Mouse (Mus musculus) midbrain, embryonic 13.5 days (tissue): ENCODE results near the gene Chrm1. TPM values are rescaled to one million over a fixed set of nuclear protein-coding genes. Genes with fewer than 3 reads are reported as not detected.

Source experiments
- ATAC-seq: fragments of 200-750 bp; cut with Nextera tagmentation; 2 replicates; pipeline ENCODE4 v1.8.0; 2017; ENCODE audit warnings: mild to moderate bottlenecking, moderate TSS enrichment, moderate library complexity
- H3K27ac ChIP-seq: fragments of 300-500 bp; sonication (generic); 2 replicates; pipeline ENCODE4 v1.5.1; 2015; ENCODE audit warnings: inconsistent platforms, mild to moderate bottlenecking, moderate library complexity
- H3K27me3 ChIP-seq: fragments of 300-500 bp; sonication (generic); 2 replicates; pipeline ENCODE4 v1.6.1; 2015; ENCODE audit warnings: mild to moderate bottlenecking, inconsistent platforms
- H3K36me3 ChIP-seq: fragments of 300-500 bp; sonication (generic); 2 replicates; pipeline ENCODE4 v1.6.1; 2015; ENCODE audit warnings: mild to moderate bottlenecking, inconsistent platforms
- H3K4me1 ChIP-seq: fragments of 300-500 bp; sonication (generic); replicated peaks from 2 replicates; pipeline ENCODE4 v1.6.1; 2015; ENCODE audit warnings: inconsistent platforms
- H3K4me2 ChIP-seq: fragments of 300-500 bp; sonication (generic); replicated peaks from 2 replicates; pipeline ENCODE4 v1.6.1; 2015; ENCODE audit warnings: moderate library complexity, mild to moderate bottlenecking, inconsistent platforms
- H3K4me3 ChIP-seq: fragments of 300-500 bp; sonication (generic); replicated peaks from 2 replicates; pipeline ENCODE4 v1.5.1; 2015; ENCODE audit warnings: mild to moderate bottlenecking, inconsistent platforms
- H3K9ac ChIP-seq: fragments of 300-500 bp; sonication (generic); replicated peaks from 2 replicates; pipeline ENCODE4 v1.6.1; 2015; ENCODE audit warnings: mild to moderate bottlenecking, inconsistent platforms
- H3K9me3 ChIP-seq: fragments of 300-500 bp; sonication (generic); 2 replicates; pipeline ENCODE4 v1.6.1; 2016; ENCODE audit warnings: mild to moderate bottlenecking, inconsistent platforms
- WGBS: fragments of 180-500 bp; shearing (Covaris S2); methylation state at CpG from one replicate; pipeline ENCODE4 v1.1.7; 2015; 5-methylcytosine and 5-hydroxymethylcytosine counted together
- polyA plus RNA-seq: library from polyadenylated mRNA; unstranded; fragments of >200 nt; fragmentation: Nextera tagmentation; extraction: Ambion mirVana; gene quantifications from 2 replicates; pipeline ENCODE4 v1.2.1, GENCODE M21; 2015

Gene Chrm1
- 0.31 and 0.58 TPM in 2 replicates for polyA plus RNA-seq

DNA sequence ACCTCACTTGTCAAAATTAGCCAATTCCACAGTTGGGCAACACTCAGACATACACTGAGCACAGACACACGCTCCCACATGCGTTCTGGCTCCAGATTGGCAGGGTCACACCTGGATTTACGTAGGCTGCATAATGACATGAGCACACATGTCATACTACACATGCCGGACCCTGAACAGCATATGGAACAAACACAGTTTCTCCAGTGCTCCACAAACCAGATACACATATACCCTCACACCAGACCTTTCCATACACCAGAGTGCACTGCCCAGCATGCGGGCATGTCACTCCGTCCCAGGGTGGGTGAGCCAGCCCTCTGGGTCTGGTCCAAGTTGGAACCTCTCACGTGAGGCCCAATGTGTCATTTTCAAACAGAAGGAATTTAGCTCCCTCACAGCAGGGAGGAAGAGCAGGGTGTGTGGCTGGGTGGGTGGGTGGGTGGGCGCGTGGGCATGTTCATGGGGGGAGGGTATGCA, at the start of gene Chrm1:
TSS of gene Chrm1 (plus strand) at position 430 of the 480 bp plus-strand sequence.
- Histone ChIP-seq H3K27me3 (peaks cover 44% of the 10 kb centered on the region), H3K9me3 (no peaks in the 10 kb centered on the region), H3K4me2 (peak within 1 kb of the TSS; percentile 86), H3K4me3 (peak within 1 kb of the TSS; percentile 48; the same call in 1 of the 2 replicates), H3K9ac (no peak within 1 kb of the TSS), H3K36me3 (no peaks in the 10 kb centered on the region), H3K27ac (no peak within 1 kb of the TSS), H3K4me1 (peaks cover 13% of the 10 kb centered on the region)
- 81% methylated on average over 9 of the region's 9 CpGs for WGBS
- no peak for ATAC-seq

DNA sequence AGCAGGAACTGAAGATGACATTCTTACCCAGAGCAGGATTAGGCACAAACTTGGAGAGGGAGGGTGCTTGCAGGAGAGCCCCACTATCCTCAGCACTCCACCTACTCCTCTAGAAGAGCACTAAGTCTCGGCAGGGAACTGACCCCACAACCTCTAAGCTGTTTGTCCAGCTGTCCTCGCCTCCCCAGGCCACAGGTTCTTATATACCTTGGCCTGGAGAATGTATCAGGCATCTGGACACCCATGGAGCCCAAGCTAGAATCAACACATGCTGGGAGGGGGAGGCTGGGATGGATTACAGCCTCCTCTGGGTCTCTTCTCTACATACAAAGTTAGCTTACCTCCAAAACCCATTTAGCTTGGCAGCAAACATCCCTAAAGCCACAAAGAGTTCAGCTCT, 49.2 kb upstream of the Chrm1 start:
- no peak overlapping the region for H3K4me2 ChIP-seq
- H3K9me3 ChIP-seq, result no peaks in the 10 kb centered on the region
- H3K4me1 ChIP-seq, result no peaks in the 10 kb centered on the region
- 55% methylated on average over 2 of the region's 2 CpGs for WGBS
- H3K27ac ChIP-seq, result no peak overlapping the region
- no peaks in the 10 kb centered on the region for H3K36me3 ChIP-seq
- H3K4me3 ChIP-seq, result no peak overlapping the region
- H3K9ac ChIP-seq, result no peak overlapping the region
- ATAC-seq, result no peak
- H3K27me3 ChIP-seq, result no peaks in the 10 kb centered on the region

DNA sequence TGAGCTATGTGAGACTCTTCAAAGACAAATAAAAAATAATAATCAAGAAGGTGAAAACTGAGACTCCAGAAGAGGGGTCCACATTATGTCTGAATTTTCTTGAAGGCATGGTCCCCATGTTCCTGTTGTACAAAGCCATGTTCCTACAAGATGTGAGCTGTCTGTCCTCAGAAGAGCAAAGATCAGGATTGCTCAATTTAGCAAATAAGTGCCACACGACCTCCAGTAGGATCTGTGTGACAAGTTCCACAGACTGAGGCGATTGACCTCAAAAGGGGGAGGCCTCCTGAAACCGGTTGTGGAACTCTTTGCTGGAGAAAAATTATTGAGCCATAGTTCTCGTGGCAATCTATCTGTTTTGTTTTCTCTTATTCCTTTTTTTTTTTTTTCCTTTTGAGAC, 47.3 kb upstream of the Chrm1 start:
- no peak overlapping the region for H3K27ac ChIP-seq
- no peak overlapping the region for H3K4me3 ChIP-seq
- no peak overlapping the region for H3K9ac ChIP-seq
- ATAC-seq, result no peak
- 76% methylated on average over 4 of the region's 4 CpGs for WGBS
- H3K27me3 ChIP-seq, result no peaks in the 10 kb centered on the region
- H3K4me1 ChIP-seq, result no peaks in the 10 kb centered on the region
- H3K9me3 ChIP-seq, result no peaks in the 10 kb centered on the region
- no peak overlapping the region for H3K4me2 ChIP-seq
- H3K36me3 ChIP-seq, result no peaks in the 10 kb centered on the region

DNA sequence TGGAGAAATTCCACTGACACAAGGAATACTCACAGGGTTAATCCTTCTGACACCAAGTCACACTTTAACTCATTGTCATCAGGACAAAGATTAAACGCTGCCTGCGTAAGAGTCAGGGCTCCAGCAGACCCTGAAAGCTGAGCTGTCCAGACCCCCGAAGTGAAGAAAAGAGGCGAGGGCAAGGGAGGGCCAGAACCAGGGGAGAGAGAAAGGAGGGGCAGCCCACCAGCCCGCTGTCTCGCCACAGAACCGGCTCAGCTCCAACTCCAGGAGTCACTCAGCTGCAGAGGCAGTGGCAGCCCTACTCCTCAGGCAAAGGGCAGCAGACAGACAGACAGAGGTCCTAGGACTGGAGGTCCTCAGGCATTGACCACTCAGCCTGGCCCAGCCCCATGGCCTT, 45.7 kb upstream of the Chrm1 start, which contains the start of gene Slc22a6:
TSS of gene Slc22a6 (plus strand) at position 136 of the 400 bp plus-strand sequence.
- Histone ChIP-seq H3K36me3 (no peaks in the 10 kb centered on the region), H3K9ac (no peak within 1 kb of the TSS), H3K9me3 (no peaks in the 10 kb centered on the region), H3K4me1 (no peaks in the 10 kb centered on the region), H3K27ac (no peak within 1 kb of the TSS), H3K4me2 (no peak within 1 kb of the TSS), H3K4me3 (no peak within 1 kb of the TSS), H3K27me3 (no peaks in the 10 kb centered on the region)
- 3% methylated on average over 7 of the region's 7 CpGs for WGBS
- ATAC-seq, result no peak

DNA sequence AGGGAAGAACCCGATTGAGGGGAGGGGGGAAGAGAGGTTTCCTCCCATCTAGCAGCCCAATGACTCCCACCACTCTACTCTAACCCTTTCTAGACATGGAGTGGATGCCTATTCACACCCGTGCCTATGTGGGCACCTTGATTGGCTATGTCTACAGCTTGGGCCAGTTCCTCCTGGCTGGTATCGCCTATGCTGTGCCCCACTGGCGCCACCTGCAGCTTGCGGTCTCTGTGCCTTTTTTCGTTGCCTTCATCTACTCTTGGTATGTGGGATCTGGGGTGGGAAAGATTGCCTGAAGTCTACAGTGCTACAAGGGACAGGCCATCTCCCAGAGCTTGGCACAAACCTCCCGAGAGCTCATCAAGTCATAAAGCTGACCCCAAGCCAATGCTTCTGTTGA, 42.5 kb upstream of the Chrm1 start:
- H3K4me2 ChIP-seq, result no peak overlapping the region
- no peak for ATAC-seq

DNA sequence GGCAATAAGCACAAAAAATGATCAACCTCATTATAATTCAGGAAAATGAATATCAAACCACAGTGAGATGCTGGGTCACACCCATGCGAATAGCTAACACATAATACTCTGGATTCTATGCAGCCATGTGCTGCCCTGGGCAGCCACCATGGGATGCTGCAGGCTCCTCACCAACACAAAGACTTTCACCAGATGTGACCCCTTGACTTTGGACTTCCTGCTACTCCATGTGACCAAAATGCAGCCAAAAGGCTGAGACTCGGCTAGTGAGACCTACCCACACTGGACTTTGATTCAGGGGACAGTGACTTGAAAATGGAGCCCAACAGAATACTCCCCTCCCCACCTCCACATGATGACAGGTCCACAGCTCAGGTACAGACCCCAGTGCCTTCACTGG, 33.3 kb upstream of the Chrm1 start:
- Histone ChIP-seq H3K9me3 (no peaks in the 10 kb centered on the region), H3K4me1 (no peaks in the 10 kb centered on the region), H3K27ac (no peak overlapping the region), H3K27me3 (no peaks in the 10 kb centered on the region), H3K4me2 (no peak overlapping the region), H3K36me3 (no peaks in the 10 kb centered on the region), H3K9ac (no peak overlapping the region), H3K4me3 (no peak overlapping the region)
- ATAC-seq, result no peak
- WGBS, result 87% methylated on average over 2 of the region's 2 CpGs

More for the DNA sequence above, 42.5 kb upstream of the Chrm1 start:
- Histone ChIP-seq H3K4me1 (no peaks in the 10 kb centered on the region), H3K9ac (no peak overlapping the region), H3K27ac (no peak overlapping the region), H3K9me3 (no peaks in the 10 kb centered on the region), H3K4me3 (no peak overlapping the region), H3K27me3 (no peaks in the 10 kb centered on the region), H3K36me3 (no peaks in the 10 kb centered on the region)
- 90% methylated on average over 7 of the region's 7 CpGs for WGBS

DNA sequence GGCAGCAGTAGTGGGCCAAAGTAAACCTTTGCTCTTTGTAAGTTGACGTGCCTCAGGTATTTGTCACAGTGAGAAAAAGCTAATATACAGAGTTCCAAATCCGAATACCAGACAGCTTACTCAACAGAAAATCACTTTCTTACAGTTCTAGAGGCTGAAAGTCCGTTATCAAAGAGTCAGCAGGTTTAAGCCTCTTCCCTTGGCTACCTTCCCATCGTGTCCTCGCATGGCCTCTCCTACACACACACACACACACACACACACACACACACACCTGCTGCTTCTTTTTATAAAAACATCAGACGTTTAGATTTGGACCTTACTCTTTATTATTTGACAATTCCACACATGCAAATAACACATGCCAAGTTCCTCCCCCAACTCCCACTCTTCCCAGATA, 32.8 kb upstream of the Chrm1 start:
- Histone ChIP-seq H3K4me2 (no peak overlapping the region), H3K4me1 (no peaks in the 10 kb centered on the region), H3K4me3 (no peak overlapping the region), H3K9ac (no peak overlapping the region), H3K9me3 (no peaks in the 10 kb centered on the region), H3K27me3 (no peaks in the 10 kb centered on the region), H3K27ac (no peak overlapping the region), H3K36me3 (no peaks in the 10 kb centered on the region)
- WGBS, result 85% methylated on average over 6 of the region's 6 CpGs
- ATAC-seq, result no peak

DNA sequence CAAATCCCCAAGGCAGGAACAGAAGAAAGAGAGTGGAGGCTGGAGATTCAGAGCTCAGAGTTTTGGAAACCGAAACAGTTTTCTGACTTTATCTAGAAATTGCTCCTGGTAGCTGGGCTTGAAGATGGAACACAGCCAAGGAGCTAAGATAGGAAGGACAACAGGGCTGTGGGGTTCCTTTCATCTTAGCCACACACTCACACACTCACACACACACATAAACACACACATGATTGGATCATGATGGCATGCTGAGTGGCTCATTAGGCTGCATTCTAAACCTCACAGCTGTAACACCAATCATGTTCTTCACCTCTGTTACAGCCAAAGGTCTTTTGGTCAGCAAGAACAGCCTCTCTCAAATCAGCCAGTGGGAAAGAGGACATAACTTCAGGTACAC, 31.6 kb upstream of the Chrm1 start:
- Histone ChIP-seq H3K9me3 (no peaks in the 10 kb centered on the region), H3K4me1 (no peaks in the 10 kb centered on the region), H3K9ac (no peak overlapping the region), H3K27ac (no peak overlapping the region), H3K4me2 (no peak overlapping the region), H3K4me3 (no peak overlapping the region), H3K36me3 (no peaks in the 10 kb centered on the region), H3K27me3 (no peaks in the 10 kb centered on the region)
- WGBS, result 85% methylated on average over 1 of the region's 1 CpGs
- no peak for ATAC-seq

DNA sequence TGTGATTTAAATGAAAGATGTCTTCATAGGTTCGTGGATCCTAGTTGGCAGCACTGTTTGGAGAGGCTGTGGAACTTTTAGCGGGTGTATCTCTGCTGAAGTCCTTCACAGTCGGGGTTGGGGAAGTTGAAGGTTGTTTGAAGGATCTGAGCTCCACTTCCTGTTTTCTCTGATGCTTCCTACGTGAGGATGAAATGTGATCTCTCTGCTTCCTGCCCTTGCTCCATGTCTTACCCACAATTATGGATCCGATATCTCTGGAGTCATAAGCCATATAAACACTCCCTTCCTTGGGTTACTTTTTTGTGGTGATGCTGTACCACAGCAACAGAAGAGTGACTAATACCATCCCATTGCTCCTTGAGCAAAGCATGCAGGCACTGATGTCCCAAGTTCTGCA, 21.5 kb upstream of the Chrm1 start:
- Histone ChIP-seq H3K27ac (no peak overlapping the region), H3K4me3 (no peak overlapping the region), H3K9ac (no peak overlapping the region), H3K4me1 (no peaks in the 10 kb centered on the region), H3K36me3 (no peaks in the 10 kb centered on the region), H3K4me2 (no peak overlapping the region), H3K27me3 (no peaks in the 10 kb centered on the region), H3K9me3 (no peaks in the 10 kb centered on the region)
- no peak for ATAC-seq
- WGBS, result 77% methylated on average over 5 of the region's 5 CpGs

DNA sequence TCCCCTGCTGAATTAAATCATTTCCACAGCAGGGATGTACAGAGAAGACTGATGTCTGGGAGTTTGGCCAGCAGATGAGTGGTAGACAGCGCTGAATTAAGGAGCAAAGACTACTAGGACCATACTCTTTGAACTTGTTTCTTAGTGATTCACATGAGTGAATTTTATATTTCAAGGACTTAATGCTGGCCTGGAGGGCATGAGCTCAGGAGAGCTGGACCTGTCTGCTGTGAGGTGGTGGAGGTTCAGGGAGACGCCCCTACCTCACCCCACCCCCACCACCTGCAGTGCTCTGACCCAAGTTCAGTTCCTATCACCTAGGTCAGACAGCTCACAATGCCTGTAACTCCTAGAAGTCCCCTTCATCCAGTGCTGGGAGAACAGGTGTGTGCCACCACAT, 17.2 kb upstream of the Chrm1 start:
- 81% methylated on average over 2 of the region's 2 CpGs for WGBS
- H3K4me2 ChIP-seq, result no peak overlapping the region
- H3K36me3 ChIP-seq, result no peaks in the 10 kb centered on the region
- no peak overlapping the region for H3K27ac ChIP-seq
- no peak for ATAC-seq
- H3K4me1 ChIP-seq, result no peaks in the 10 kb centered on the region
- no peaks in the 10 kb centered on the region for H3K9me3 ChIP-seq
- H3K27me3 ChIP-seq, result no peaks in the 10 kb centered on the region
- H3K4me3 ChIP-seq, result no peak overlapping the region
- no peak overlapping the region for H3K9ac ChIP-seq

DNA sequence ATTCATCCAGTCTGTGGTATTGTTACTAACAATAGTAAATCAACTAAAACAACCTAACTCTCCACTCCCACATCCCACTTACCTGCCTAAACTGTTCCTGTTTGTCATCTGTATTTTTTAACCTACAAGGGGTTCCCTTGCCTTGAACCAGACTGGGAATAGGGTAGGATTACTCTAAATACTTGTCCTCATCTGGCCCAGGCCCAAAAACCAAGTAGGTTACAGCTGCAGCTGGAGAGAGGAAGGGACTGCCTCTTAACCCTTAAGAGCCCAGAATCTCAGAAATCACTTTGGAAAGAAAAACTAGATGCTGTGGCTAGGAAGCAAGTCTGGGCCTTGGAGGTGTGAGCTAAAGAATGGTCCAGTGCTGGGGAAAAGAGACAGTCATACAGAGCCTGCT, 7.8 kb upstream of the Chrm1 start:
- no peaks in the 10 kb centered on the region for H3K36me3 ChIP-seq
- H3K9ac ChIP-seq, result no peak overlapping the region
- no peak overlapping the region for H3K4me2 ChIP-seq
- H3K27me3 ChIP-seq, result 0 out of 2 replicates have a peak, but pooled peaks cover 9% of the 10 kb centered on the region
- no peak overlapping the region for H3K27ac ChIP-seq
- ATAC-seq, result no peak
- no peaks in the 10 kb centered on the region for H3K9me3 ChIP-seq
- no peak overlapping the region for H3K4me3 ChIP-seq
- no peaks in the 10 kb centered on the region for H3K4me1 ChIP-seq

DNA sequence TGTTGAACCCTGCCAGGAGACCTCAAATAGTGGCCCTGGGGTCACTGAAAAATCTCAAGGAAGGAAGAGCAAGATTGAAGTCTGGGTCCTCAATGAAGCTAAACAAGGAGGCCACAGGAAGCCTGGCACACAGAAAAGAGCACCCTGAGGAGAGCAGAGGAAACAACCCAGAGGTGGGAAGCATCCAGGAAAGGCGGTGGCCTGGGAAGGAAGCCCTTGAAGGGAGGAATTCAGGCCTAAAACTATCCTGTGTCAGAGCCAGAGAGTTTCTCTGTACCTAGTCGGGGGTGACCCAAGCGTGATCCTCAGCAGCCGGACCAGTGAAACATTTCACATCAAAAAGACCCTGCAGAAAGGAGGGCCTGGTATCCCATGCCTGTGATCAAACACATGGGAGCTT, 7.2 kb upstream of the Chrm1 start:
- no peaks in the 10 kb centered on the region for H3K4me1 ChIP-seq
- ATAC-seq, result no peak
- H3K4me3 ChIP-seq, result no peak overlapping the region
- no peak overlapping the region for H3K27ac ChIP-seq
- H3K27me3 ChIP-seq, result peaks cover 13% of the 10 kb centered on the region; the same call in 1 of the 2 replicates
- no peak overlapping the region for H3K9ac ChIP-seq
- H3K9me3 ChIP-seq, result no peaks in the 10 kb centered on the region
- H3K36me3 ChIP-seq, result no peaks in the 10 kb centered on the region
- H3K4me2 ChIP-seq, result no peak overlapping the region
- 73% methylated on average over 4 of the region's 4 CpGs for WGBS

DNA sequence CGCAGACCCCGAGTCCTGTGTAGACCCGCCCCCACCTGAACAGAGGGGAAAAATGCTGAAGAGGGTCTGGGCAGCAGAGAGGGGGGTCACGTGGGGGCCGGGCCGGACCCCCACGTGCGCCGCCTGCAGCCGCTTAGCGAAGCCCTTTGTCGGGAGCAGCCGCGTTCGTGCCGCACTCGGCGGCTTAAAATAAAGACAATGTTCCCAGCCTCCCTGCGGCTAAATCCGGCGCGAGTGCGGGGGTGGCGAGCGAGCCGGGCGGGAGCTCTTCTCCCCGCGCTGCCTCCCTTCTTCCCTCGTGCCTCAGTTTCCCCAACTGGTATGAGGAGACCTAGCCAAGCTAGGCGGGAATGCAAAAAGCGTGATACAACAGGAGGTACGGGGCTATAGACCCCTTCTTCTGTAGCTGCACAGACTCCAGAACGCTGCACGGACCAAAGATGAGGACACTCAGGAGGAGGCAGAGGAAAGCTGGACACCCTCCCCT, 1.7 kb upstream of the Chrm1 start:
- peak overlapping the region; percentile 48 for H3K4me3 ChIP-seq
- H3K4me2 ChIP-seq, result peak overlapping the region; percentile 86
- peaks cover 13% of the 10 kb centered on the region for H3K4me1 ChIP-seq
- H3K36me3 ChIP-seq, result no peaks in the 10 kb centered on the region
- ATAC-seq, result peak; percentile 75
- peak overlapping the region; percentile 47; the same call in 1 of the 2 replicates for H3K27ac ChIP-seq
- H3K9me3 ChIP-seq, result no peaks in the 10 kb centered on the region
- WGBS, result under 1% methylated on average over 33 of the region's 35 CpGs
- peaks cover 44% of the 10 kb centered on the region for H3K27me3 ChIP-seq
- peak overlapping the region; percentile 72 for H3K9ac ChIP-seq
